Mouse (Mus musculus) spleen, adult 2 months (tissue): ENCODE measurements around the gene Adamts14.

Source experiments
- CTCF ChIP-seq: fragments of 200-500 bp; IDR thresholded peaks from 2 replicates; pipeline ENCODE4 v1.5.1; 2011; ENCODE audit warnings: mild to moderate bottlenecking, inconsistent platforms; ENCODE audit not compliant: insufficient read depth, insufficient read length, insufficient replicate concordance; ENCODE audit errors: extremely low read depth
- POLR2A ChIP-seq: fragments of 200-500 bp; IDR thresholded peaks from 2 replicates; pipeline ENCODE4 v1.6.1; 2011; ENCODE audit warnings: low read depth, low read length, inconsistent platforms

GRCm38 (mm10) chr10:61304046-61304445, 30.8 kb upstream of the Adamts14 start:
- TF ChIP-seq CTCF: no peak
- TF ChIP-seq POLR2A: no peak
